Mouse (Mus musculus): ENCODE measurements around the gene Lrrc8b.

DNA sequence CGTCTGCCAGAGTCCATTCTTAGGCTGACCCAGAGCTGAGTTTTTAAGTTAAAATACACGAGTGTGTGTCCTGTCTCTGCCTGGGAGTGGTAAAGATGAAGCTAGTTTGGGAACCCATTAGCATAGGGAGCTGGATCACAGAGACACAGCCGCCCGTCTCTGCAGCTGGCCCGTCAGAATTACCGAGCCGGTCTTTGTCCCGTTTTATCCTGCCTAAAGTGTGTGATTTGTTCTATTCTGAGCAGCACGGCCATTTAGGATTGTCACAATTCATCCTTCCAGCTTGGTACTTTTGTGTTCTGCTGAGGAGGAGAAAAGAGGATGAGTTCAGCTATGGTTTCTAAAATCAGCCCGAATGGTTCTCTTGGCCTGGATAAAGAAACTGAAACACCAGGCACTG lies 51.7 kb downstream of the Lrrc8b start:
- no peak for TF ChIP-seq ZC3H11A (IDR thresholded peaks at IDR 0.05; ENCODE audit: borderline replicate concordance, low read depth, low read length)
- TF ChIP-seq CHD2 (IDR thresholded peaks at IDR 0.05; ENCODE audit: low read depth, low read length), result no peak
- TF ChIP-seq MAFK (IDR thresholded peaks at IDR 0.05; ENCODE audit: insufficient read depth, low read depth, low read length), result no peak

All from ES-E14 (cell line).